Mouse (Mus musculus) myocyte (in vitro differentiated cells): Measurements from ENCODE around the gene Stxbp4. TPM values are rescaled to one million over a fixed set of nuclear protein-coding genes. Genes with fewer than 3 reads are reported as not detected.
A peak's percentile ranks its signal among the peaks of the same experiment; 100 is the strongest.

Experiments used
- H3K27me3 ChIP-seq: one replicate; pipeline ENCODE4 v1.6.1; 2011; ENCODE audit not compliant: control insufficient read depth, insufficient read depth, insufficient read length
- H3K36me3 ChIP-seq: one replicate; pipeline ENCODE4 v1.6.1; 2011; ENCODE audit not compliant: control insufficient read depth, insufficient read depth
- H3K4me2 ChIP-seq: one replicate; pipeline ENCODE4 v1.6.1; 2011; ENCODE audit warnings: low read depth, control low read depth
- H3K4me3 ChIP-seq: one replicate; pipeline ENCODE4 v1.5.1; 2011; ENCODE audit warnings: mild to moderate bottlenecking, control low read depth, moderate library complexity
- H3K79me2 ChIP-seq: one replicate; pipeline ENCODE4 v1.6.1; 2011; ENCODE audit not compliant: control insufficient read depth, insufficient read depth
- H3ac ChIP-seq: one replicate; pipeline ENCODE4 v1.6.1; 2011; ENCODE audit not compliant: control insufficient read depth, insufficient read length
- CEBPB ChIP-seq: IDR thresholded peaks from 2 replicates; pipeline ENCODE4 v1.6.1; 2011; ENCODE audit warnings: mild to moderate bottlenecking, moderate library complexity; ENCODE audit not compliant: poor library complexity, insufficient read depth, severe bottlenecking
- E2F4 ChIP-seq: IDR thresholded peaks from one replicate; pipeline ENCODE4 v1.6.1; 2011; ENCODE audit warnings: mild to moderate bottlenecking, control low read depth, moderate library complexity; ENCODE audit not compliant: insufficient read depth
- MAX ChIP-seq: IDR thresholded peaks from one replicate; pipeline ENCODE4 v1.6.1; 2011; ENCODE audit warnings: low read depth, mild to moderate bottlenecking, control low read depth
- MYOD1 ChIP-seq, 3 experiments: IDR thresholded peaks; one replicate each; pipeline ENCODE4 v1.6.1; 2011; ENCODE audit warnings: control low read depth in 2 of 3, low read depth in 2 of 3, mild to moderate bottlenecking in 2 of 3, moderate library complexity in 1 of 3; ENCODE audit not compliant: insufficient read length in 2 of 3, control insufficient read depth in 1 of 3
- MYOG ChIP-seq, 3 experiments: IDR thresholded peaks; one replicate each; pipeline ENCODE4 v1.6.1; 2011; ENCODE audit warnings: control low read depth in 2 of 3, low read depth in 2 of 3, mild to moderate bottlenecking in 2 of 3; ENCODE audit not compliant: insufficient read length in 2 of 3, control insufficient read depth in 1 of 3, insufficient read depth in 1 of 3
- POLR2A ChIP-seq: IDR thresholded peaks from one replicate; pipeline ENCODE4 v1.6.1; 2011; ENCODE audit warnings: low read depth, mild to moderate bottlenecking, control low read depth, moderate library complexity; ENCODE audit not compliant: insufficient read length
- POLR2AphosphoS2 ChIP-seq: IDR thresholded peaks from one replicate; pipeline ENCODE4 v1.6.1; 2011; ENCODE audit warnings: low read depth, control low read depth; ENCODE audit not compliant: insufficient read length
- REST ChIP-seq: IDR thresholded peaks from one replicate; pipeline ENCODE4 v1.6.1; 2011; ENCODE audit warnings: mild to moderate bottlenecking, control low read depth, moderate library complexity; ENCODE audit not compliant: insufficient read depth, insufficient read length
- SRF ChIP-seq: IDR thresholded peaks from one replicate; pipeline ENCODE4 v1.6.1; 2011; ENCODE audit warnings: low read depth; ENCODE audit not compliant: control insufficient read depth, insufficient read length
- TCF12 ChIP-seq: IDR thresholded peaks from one replicate; pipeline ENCODE4 v1.6.1; 2011; ENCODE audit warnings: mild to moderate bottlenecking, control low read depth; ENCODE audit not compliant: poor library complexity, insufficient read depth, severe bottlenecking
- TCF3 ChIP-seq: IDR thresholded peaks from one replicate; pipeline ENCODE4 v1.6.1; 2011; ENCODE audit warnings: low read depth, control low read depth; ENCODE audit not compliant: insufficient read length
- USF1 ChIP-seq: IDR thresholded peaks from one replicate; pipeline ENCODE4 v1.6.1; 2011; ENCODE audit warnings: low read depth, mild to moderate bottlenecking, control low read depth, moderate library complexity
- polyA plus RNA-seq: library from polyadenylated mRNA; unstranded; fragments of >200 nt; fragmentation: generic; extraction: Trizol; gene quantifications from one replicate; pipeline ENCODE4 v1.2.1, GENCODE M21; 2012; ENCODE audit warnings: missing spikeins

Stxbp4 gene
- polyA plus RNA-seq: 2.9 TPM

- Histone ChIP-seq H3K36me3 (no peaks in the 10 kb centered on the region), H3K4me3 (peak within 1 kb of the TSS; percentile 82), H3K79me2 (peaks cover 32% of the 10 kb centered on the region), H3ac (peak within 1 kb of the TSS; percentile 93), H3K27me3 (no peaks in the 10 kb centered on the region), H3K4me2 (peak within 1 kb of the TSS; percentile 81)
- peak; percentile 75 for TF ChIP-seq POLR2A
- no peak for TF ChIP-seq TCF12
These were observed at the start of gene Stxbp4, which contains the start of gene Cox11 for GRCm38 (mm10) chr11:90637440-90638311. Stxbp4 (minus strand) TSS chr11:90638084. Cox11 (plus strand) TSS chr11:90638173.

GRCm38 (mm10) chr11:90687040-90687439 lies 49.2 kb upstream of the Stxbp4 start:
- no peaks in the 10 kb centered on the region for H3K36me3 ChIP-seq

DNA sequence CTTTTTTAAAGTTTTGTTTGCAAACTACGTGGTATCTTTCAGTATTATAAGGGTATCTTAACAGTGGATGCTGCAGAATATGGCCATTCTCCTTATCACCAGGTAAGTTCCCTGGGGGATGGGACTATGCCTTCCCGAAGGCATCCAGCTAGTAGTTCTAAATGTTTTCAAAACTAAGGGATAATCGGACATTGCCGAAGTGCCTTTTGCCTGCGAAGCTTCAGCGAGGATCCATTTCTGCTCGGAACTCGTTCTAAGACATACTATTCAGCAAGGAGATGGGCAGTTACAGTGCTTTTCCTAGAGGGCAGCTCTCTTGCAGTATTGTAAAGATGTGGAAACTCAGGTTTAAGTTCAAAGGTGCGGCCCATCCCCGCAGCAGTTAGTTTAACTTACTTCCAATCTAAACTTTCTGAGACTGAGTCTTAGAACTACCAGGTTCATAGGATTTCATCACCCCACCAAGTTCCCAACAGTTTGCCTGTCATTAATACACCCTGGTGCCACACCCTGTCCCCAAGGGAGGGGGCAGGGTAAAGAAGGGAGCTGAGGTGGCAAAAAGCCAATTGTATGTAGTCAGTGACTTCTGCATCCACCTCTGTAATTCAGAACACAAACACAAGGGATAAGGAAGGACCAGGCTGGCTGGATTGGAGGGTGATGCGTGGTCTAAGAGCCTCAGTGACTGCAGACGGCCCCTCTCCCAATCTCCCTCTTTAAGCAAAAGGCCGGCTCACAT lies 48.6 kb upstream of the Stxbp4 start:
- H3ac ChIP-seq: no peak overlapping the region
- H3K4me3 ChIP-seq: peak overlapping the region; percentile 17
- no peaks in the 10 kb centered on the region for H3K27me3 ChIP-seq
- H3K36me3 ChIP-seq: no peaks in the 10 kb centered on the region
- H3K79me2 ChIP-seq: no peaks in the 10 kb centered on the region
- H3K4me2 ChIP-seq: peak overlapping the region; percentile 62
- TF ChIP-seq SRF (no peak), MYOD1 (IDR thresholded peaks at IDR 0.05; ENCODE audit: control insufficient read depth in 1 of 3, insufficient read length in 2 of 3, low read depth in 2 of 3) (no peak), MAX (no peak), TCF12 (no peak), POLR2AphosphoS2 (no peak), TCF3 (no peak), USF1 (no peak), CEBPB (no peak), MYOG (IDR thresholded peaks at IDR 0.05; ENCODE audit: control insufficient read depth in 1 of 3, insufficient read depth in 1 of 3, insufficient read length in 2 of 3, low read depth in 2 of 3) (no peak), POLR2A (no peak), REST (no peak), E2F4 (no peak)

More at GRCm38 (mm10) chr11:90687040-90687439, 49.2 kb upstream of the Stxbp4 start:
- no peak overlapping the region for H3ac ChIP-seq
- TF ChIP-seq TCF12: no peak
- TF ChIP-seq TCF3: no peak
- TF ChIP-seq POLR2AphosphoS2: no peak
- TF ChIP-seq POLR2A: no peak
- no peak for TF ChIP-seq MYOD1 (IDR thresholded peaks at IDR 0.05; ENCODE audit: control insufficient read depth in 1 of 3, insufficient read length in 2 of 3, low read depth in 2 of 3)
- TF ChIP-seq MAX: no peak
- no peak for TF ChIP-seq SRF
- no peak for TF ChIP-seq CEBPB
- no peak for TF ChIP-seq REST
- no peak for TF ChIP-seq MYOG (IDR thresholded peaks at IDR 0.05; ENCODE audit: control insufficient read depth in 1 of 3, insufficient read depth in 1 of 3, insufficient read length in 2 of 3, low read depth in 2 of 3)
- TF ChIP-seq USF1: no peak
- no peak for TF ChIP-seq E2F4
- peak overlapping the region; percentile 17 for H3K4me3 ChIP-seq
- H3K79me2 ChIP-seq: no peaks in the 10 kb centered on the region
- peak overlapping the region; percentile 62 for H3K4me2 ChIP-seq
- H3K27me3 ChIP-seq: no peaks in the 10 kb centered on the region

DNA sequence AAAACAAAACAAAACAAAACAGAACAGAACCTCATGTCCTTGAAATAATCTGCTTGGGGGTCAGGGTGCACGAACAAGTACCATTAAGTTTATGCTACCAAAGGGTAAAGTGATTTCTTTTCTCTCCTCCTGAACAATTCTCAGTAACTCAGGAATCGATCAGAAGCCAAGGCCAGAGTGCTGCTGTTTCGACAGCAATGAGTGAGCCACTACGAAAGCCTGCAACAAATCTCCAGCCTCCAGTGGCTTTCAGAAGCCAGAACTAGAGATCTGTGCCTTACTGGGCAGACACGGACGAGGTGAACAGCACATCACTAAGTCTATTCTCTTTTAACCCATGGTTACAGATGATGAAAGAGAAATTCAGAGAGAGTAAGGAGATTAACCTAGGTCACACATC lies 47.3 kb upstream of the Stxbp4 start:
- H3K36me3 ChIP-seq: no peaks in the 10 kb centered on the region
- H3K4me3 ChIP-seq: no peak overlapping the region
- no peak overlapping the region for H3K4me2 ChIP-seq

More for the DNA sequence above, 47.3 kb upstream of the Stxbp4 start:
- Histone ChIP-seq H3ac (no peak overlapping the region), H3K79me2 (no peaks in the 10 kb centered on the region), H3K27me3 (peaks cover 4% of the 10 kb centered on the region)
- TF ChIP-seq CEBPB (no peak), SRF (no peak), POLR2AphosphoS2 (no peak), MYOD1 (IDR thresholded peaks at IDR 0.05; ENCODE audit: control insufficient read depth in 1 of 3, insufficient read length in 2 of 3, low read depth in 2 of 3) (no peak), REST (no peak), USF1 (no peak), TCF3 (no peak), MAX (no peak), E2F4 (no peak), TCF12 (no peak), MYOG (IDR thresholded peaks at IDR 0.05; ENCODE audit: control insufficient read depth in 1 of 3, insufficient read depth in 1 of 3, insufficient read length in 2 of 3, low read depth in 2 of 3) (no peak), POLR2A (no peak)
